Mouse (Mus musculus) liver, postnatal 0 days (tissue): ENCODE data around the gene Majin. TPM values are rescaled to one million over a fixed set of nuclear protein-coding genes. Genes with fewer than 3 reads are reported as not detected.

Source experiments
- ATAC-seq: fragments of 200-750 bp; cut with Nextera tagmentation; 2 replicates; pipeline ENCODE4 v1.8.0; 2017; ENCODE audit warnings: mild to moderate bottlenecking, moderate library complexity
- DNase-seq: peaks from one replicate; pipeline ENCODE4 v3.0.0-alpha.2; 2016
- H3K27ac ChIP-seq: fragments of 300-500 bp; sonication (generic); 2 replicates; pipeline ENCODE4 v1.5.1; 2014; ENCODE audit warnings: antibody characterized with exemption, moderate library complexity, mild to moderate bottlenecking, low read depth
- H3K27me3 ChIP-seq: fragments of 300-500 bp; sonication (generic); 2 replicates; pipeline ENCODE4 v1.6.1; 2014; ENCODE audit warnings: low read length, control low read depth, mixed read lengths; ENCODE audit not compliant: insufficient read depth
- H3K36me3 ChIP-seq: fragments of 300-500 bp; sonication (generic); replicated peaks from 2 replicates; pipeline ENCODE4 v1.6.1; 2014; ENCODE audit warnings: mild to moderate bottlenecking, control low read depth, low read length, moderate library complexity, mixed read lengths; ENCODE audit not compliant: insufficient read depth
- H3K4me1 ChIP-seq: fragments of 300-500 bp; sonication (generic); 2 replicates; pipeline ENCODE4 v1.6.1; 2014; ENCODE audit warnings: antibody characterized with exemption, mild to moderate bottlenecking, control low read depth; ENCODE audit not compliant: insufficient read depth
- H3K4me2 ChIP-seq: fragments of 300-500 bp; sonication (generic); 2 replicates; pipeline ENCODE4 v1.6.1; 2014; ENCODE audit warnings: low read depth, mild to moderate bottlenecking, low read length, moderate library complexity, mixed read lengths
- H3K4me3 ChIP-seq: fragments of 300-500 bp; sonication (generic); 2 replicates; pipeline ENCODE4 v1.5.1; 2014; ENCODE audit warnings: low read depth, low read length
- H3K9ac ChIP-seq: fragments of 300-500 bp; sonication (generic); replicated peaks from 2 replicates; pipeline ENCODE4 v1.6.1; 2014; ENCODE audit warnings: mild to moderate bottlenecking, moderate library complexity
- H3K9me3 ChIP-seq: fragments of 300-500 bp; sonication (generic); 2 replicates; pipeline ENCODE4 v1.6.1; 2016; ENCODE audit warnings: mild to moderate bottlenecking, control low read depth, low read length, mixed read lengths
- CTCF ChIP-seq: sonication (generic); IDR thresholded peaks from 2 replicates; pipeline ENCODE4 v1.5.1; 2016; ENCODE audit warnings: antibody characterized with exemption, low read depth
- EP300 ChIP-seq: IDR thresholded peaks from 2 replicates; pipeline ENCODE4 v1.6.1; 2016; ENCODE audit warnings: antibody characterized with exemption, low read depth, mild to moderate bottlenecking
- WGBS: fragments of 180-500 bp; shearing (Covaris S2); extraction: QIAGEN DNeasy Blood & Tissue Kit; methylation state at CpG from one replicate; pipeline ENCODE4 v1.1.7; 2014; ENCODE audit not compliant: insufficient replicate concordance; 5-methylcytosine and 5-hydroxymethylcytosine counted together
- polyA plus RNA-seq: library from polyadenylated mRNA; unstranded; fragments of >200 nt; fragmentation: Nextera tagmentation; extraction: Ambion mirVana; gene quantifications from 2 replicates; pipeline ENCODE4 v1.2.1, GENCODE M21; 2015

Majin gene
- polyA plus RNA-seq, 1 experiment from 2014 or later: not detected

- Histone ChIP-seq H3K9me3 (no peaks in the 10 kb centered on the region), H3K27me3 (no peaks in the 10 kb centered on the region), H3K4me2 (0 out of 2 replicates have a peak overlapping the region, but pooled peaks have one; percentile 11), H3K4me1 (peaks cover 44% of the 10 kb centered on the region), H3K4me3 (no peak overlapping the region), H3K27ac (peak overlapping the region; percentile 82), H3K36me3 (no peaks in the 10 kb centered on the region), H3K9ac (no peak overlapping the region)
- 17% methylated on average over 8 of the region's 8 CpGs for WGBS
- TF ChIP-seq EP300 (0 out of 2 replicates have a peak, but pooled peaks have one; percentile 1), CTCF (peak; percentile 96)
- DNase-seq (peak; percentile 90), ATAC-seq (peak; percentile 47)
Observed at GRCm38 (mm10) chr19:6268170-6268528, 84.0 kb downstream of the Majin start.

GRCm38 (mm10) chr19:6268670-6269132 lies 84.5 kb downstream of the Majin start:
- DNase-seq (peak; percentile 67), ATAC-seq (peak; percentile 57)
- H3K9me3 ChIP-seq: no peaks in the 10 kb centered on the region
- no peaks in the 10 kb centered on the region for H3K36me3 ChIP-seq
- H3K9ac ChIP-seq: no peak overlapping the region
- H3K27ac ChIP-seq: peak overlapping the region; percentile 82
- no peak overlapping the region for H3K4me3 ChIP-seq
- TF ChIP-seq EP300: peak; percentile 76
- no peak for TF ChIP-seq CTCF
- WGBS: 52% methylated on average over 7 of the region's 7 CpGs
- H3K4me1 ChIP-seq: peaks cover 44% of the 10 kb centered on the region
- no peak overlapping the region for H3K4me2 ChIP-seq
- no peaks in the 10 kb centered on the region for H3K27me3 ChIP-seq

- H3K27me3 ChIP-seq: no peaks in the 10 kb centered on the region
- H3K36me3 ChIP-seq: no peaks in the 10 kb centered on the region
- TF ChIP-seq CTCF: no peak
- TF ChIP-seq EP300: no peak
- H3K4me3 ChIP-seq: no peak overlapping the region
- no peak overlapping the region; the same call in 1 of the 2 replicates for H3K9ac ChIP-seq
- no peak overlapping the region for H3K4me2 ChIP-seq
- H3K9me3 ChIP-seq: no peaks in the 10 kb centered on the region
- no peak for DNase-seq
- H3K27ac ChIP-seq: peak overlapping the region; percentile 82
- WGBS: 68% methylated on average over 8 of the region's 8 CpGs
- H3K4me1 ChIP-seq: peaks cover 46% of the 10 kb centered on the region
- ATAC-seq: no peak
Observed at GRCm38 (mm10) chr19:6269798-6270475, 85.7 kb downstream of the Majin start.

- Histone ChIP-seq H3K9me3 (no peaks in the 10 kb centered on the region), H3K36me3 (no peaks in the 10 kb centered on the region), H3K4me2 (no peak overlapping the region), H3K4me3 (no peak overlapping the region), H3K4me1 (peaks cover 49% of the 10 kb centered on the region), H3K27ac (peak overlapping the region; percentile 82), H3K9ac (peak overlapping the region; percentile 30; the same call in 1 of the 2 replicates), H3K27me3 (no peaks in the 10 kb centered on the region)
- ATAC-seq (no peak), DNase-seq (no peak)
- no peak for TF ChIP-seq EP300
- no peak for TF ChIP-seq CTCF
- 62% methylated on average over 9 of the region's 9 CpGs for WGBS
Observed at GRCm38 (mm10) chr19:6270661-6271060, 86.5 kb downstream of the Majin start.

- WGBS: 58% methylated on average over 8 of the region's 8 CpGs
- peak overlapping the region; percentile 82 for H3K27ac ChIP-seq
- peak overlapping the region; percentile 30; the same call in 1 of the 2 replicates for H3K9ac ChIP-seq
- no peak overlapping the region for H3K4me2 ChIP-seq
- no peaks in the 10 kb centered on the region for H3K27me3 ChIP-seq
- no peaks in the 10 kb centered on the region for H3K9me3 ChIP-seq
- no peaks in the 10 kb centered on the region for H3K36me3 ChIP-seq
- TF ChIP-seq EP300 (no peak), CTCF (no peak)
- H3K4me1 ChIP-seq: peaks cover 54% of the 10 kb centered on the region
- ATAC-seq: no peak
- H3K4me3 ChIP-seq: no peak overlapping the region
- no peak for DNase-seq
Observed at GRCm38 (mm10) chr19:6271206-6271605, 87.0 kb downstream of the Majin start.

- 0 out of 2 replicates have a peak overlapping the region, but pooled peaks have one; percentile 45 for H3K27ac ChIP-seq
- H3K4me2 ChIP-seq: no peak overlapping the region
- no peak for ATAC-seq
- TF ChIP-seq CTCF: no peak
- no peak for TF ChIP-seq EP300
- no peaks in the 10 kb centered on the region for H3K27me3 ChIP-seq
- H3K4me1 ChIP-seq: peaks cover 55% of the 10 kb centered on the region
- 61% methylated on average over 7 of the region's 7 CpGs for WGBS
- no peak for DNase-seq
- no peaks in the 10 kb centered on the region for H3K9me3 ChIP-seq
- no peak overlapping the region for H3K4me3 ChIP-seq
- H3K36me3 ChIP-seq: no peaks in the 10 kb centered on the region
- no peak overlapping the region for H3K9ac ChIP-seq
Observed at GRCm38 (mm10) chr19:6272053-6272452, 87.9 kb downstream of the Majin start.
